Mouse (Mus musculus) layer of hippocampus, adult 9-11 months (tissue): Measurements from ENCODE around the gene Tppp2.
A peak's percentile ranks its signal among the peaks of the same experiment; 100 is the strongest.
"Not testable (repeated sequence)": the region's sequence is repeated elsewhere in the genome, so short reads cannot be mapped to it uniquely, and the experiment has no call there.

Experiments used
- DNase-seq: peaks from one replicate; pipeline ENCODE4 v3.0.0; 2022

Tppp2 gene

DNA sequence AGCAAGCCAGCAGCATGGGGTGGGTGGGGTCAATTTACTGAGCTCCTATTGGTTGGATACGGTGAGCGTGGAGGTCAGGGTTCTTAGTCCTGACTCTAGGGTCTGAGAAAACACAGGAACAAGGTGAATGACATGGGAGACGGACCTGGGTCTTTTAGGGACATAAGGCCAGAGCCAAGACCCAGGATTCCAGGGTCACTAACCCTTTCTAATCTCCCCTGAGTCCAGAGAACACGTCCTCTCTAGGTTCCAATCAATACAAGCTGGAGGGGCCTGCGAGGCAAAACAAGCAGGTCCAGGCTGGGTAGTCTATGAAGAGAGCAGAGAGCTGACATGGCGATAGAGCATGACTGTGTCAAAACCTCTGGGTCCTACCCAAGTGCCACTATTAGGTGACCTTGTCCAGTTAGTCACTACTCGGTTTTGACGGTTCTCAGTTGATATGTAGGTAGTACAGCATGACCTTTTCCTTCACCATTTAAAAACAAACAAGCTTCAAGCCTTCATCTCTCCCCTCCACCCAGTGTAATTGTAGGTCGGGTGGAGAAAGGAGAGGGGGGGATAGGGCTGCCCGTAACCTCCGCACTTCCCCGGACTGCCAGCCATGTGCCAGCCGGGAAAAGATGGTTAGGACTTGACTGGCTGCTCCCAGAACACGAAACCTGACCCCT, 5.7 kb upstream of the Tppp2 start:
- DNase-seq, result no peak

DNA sequence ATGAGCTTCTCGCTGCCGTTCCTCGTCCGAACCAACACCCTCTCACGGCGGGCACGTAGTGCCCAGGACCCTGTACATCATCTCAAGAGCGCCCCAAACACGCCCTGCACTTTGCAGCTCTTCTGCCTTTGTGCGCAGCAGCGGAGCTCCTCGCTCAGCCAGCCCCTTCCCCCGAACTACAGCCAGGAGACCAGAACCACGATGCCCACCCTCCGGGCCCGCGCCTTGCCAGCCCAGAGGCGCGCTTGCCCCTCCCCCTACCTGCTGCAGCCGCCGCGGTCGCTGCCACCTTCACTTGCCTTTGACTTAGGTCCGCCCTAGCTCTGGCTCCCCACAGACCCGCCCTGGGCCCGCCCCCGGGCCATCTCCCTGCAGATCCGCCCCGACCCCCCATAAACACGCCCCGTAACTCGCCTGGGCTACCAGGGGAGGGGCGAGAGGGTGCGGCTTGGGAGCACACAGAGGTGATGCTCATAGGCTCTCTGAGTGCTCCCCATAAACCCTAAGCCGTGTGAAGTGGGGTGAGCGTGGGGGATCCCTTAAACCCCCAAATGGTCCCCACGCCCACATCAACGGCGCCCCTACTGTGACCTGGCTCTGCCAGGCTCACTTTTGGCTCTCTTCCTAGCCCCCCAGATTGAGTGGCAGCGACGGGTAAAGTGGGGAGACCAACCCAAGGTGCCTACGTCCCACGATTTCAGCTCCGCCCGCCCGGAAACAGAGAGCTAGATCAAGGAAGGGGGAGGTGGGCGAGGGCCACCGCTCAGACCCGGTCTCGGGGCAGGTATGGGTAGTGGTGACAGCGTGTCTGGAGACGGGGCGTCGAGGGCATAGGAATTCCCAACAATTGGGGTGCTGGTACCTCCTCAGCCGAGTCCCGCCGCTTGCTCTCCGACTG, 4.9 kb upstream of the Tppp2 start:
- DNase-seq, result peak; percentile 81

DNA sequence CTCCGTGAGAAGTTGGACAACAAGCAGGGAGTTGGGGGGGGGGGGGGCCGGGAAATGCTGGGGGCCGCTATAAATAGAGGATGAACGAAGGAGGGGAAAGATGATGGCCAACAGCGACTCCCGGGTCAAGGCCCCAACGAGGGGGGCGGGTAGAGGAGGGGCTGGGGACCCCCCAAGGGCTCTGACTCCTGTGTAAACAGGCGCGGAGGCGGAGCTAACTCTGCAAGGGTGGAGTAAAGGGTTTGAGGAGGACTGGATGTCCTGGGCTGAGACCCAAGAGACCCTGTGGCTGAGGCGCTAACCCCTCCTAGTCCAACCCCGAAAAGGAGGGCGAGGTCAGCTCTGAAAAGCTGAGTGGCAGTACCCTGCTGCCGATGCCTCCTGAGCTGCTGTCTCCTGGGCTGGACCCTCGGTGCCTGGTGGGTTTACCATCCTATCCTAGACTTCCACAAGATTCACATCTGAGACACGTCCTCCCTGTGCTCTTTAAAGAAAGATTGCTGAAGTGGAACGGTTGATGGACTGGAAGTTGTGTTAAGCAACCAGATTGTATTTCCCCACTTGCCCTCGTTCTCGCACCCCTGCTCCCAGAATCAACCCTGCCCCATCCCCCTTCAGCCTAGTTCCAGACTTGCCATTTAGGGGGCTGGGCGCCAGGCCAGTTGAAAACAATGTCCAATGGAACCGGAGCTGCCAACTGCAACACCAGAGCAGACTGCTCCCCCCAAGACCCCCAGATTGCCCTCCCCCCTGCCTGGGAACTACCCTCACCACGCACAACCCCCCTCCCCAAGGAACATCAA, 4.1 kb upstream of the Tppp2 start, which contains the start of gene Ndrg2:
TSS of gene Ndrg2 (minus strand) at position 199 of the 803 bp plus-strand sequence.
- DNase-seq, result peak; percentile 85

DNA sequence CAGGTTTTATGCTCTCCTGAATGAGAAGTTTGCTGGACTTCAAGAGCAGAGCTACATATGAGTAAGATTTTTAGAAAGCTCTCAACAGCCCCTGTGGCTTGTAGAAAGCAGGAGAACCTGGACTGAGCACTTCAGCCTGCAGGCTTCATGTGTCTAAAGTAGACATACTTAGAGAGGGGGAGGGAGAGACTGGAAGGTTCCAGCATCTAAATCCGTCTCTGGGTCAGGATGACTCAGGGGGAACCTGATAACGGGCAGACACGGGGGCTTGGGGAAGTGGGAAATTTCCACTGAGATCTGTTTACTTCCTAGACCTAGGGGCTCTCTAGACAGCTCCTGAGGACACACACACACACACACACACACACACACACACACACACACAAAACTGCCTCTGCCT, 3.2 kb upstream of the Tppp2 start:
- no peak for DNase-seq

GRCm38 (mm10) chr14:51916539-51916938, 1.7 kb upstream of the Tppp2 start:
- DNase-seq, result no peak

GRCm38 (mm10) chr14:51918966-51919365, 741 bp downstream of the Tppp2 start:
- no peak for DNase-seq

GRCm38 (mm10) chr14:51921759-51922570, 3.7 kb downstream of the Tppp2 start:
- peak; percentile 68 for DNase-seq

DNA sequence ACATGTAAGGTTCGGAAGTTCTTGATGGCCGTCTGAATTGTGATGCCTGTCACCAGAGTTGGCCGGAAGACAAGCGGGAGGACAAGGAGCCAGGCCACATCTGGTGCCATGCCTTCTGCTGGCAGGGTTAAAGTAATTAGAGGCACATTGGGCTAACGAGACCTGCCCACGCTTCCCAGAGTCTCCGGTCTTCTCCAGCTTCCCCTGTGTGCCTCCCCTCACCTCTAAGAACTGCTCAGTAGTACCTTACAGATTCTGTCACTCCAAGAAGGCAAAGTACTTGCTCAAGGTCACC, 4.3 kb downstream of the Tppp2 start, which contains the start of gene Rnase13:
TSS of gene Rnase13 (minus strand) at position 203 of the 295 bp plus-strand sequence.
- DNase-seq, result no peak

DNA sequence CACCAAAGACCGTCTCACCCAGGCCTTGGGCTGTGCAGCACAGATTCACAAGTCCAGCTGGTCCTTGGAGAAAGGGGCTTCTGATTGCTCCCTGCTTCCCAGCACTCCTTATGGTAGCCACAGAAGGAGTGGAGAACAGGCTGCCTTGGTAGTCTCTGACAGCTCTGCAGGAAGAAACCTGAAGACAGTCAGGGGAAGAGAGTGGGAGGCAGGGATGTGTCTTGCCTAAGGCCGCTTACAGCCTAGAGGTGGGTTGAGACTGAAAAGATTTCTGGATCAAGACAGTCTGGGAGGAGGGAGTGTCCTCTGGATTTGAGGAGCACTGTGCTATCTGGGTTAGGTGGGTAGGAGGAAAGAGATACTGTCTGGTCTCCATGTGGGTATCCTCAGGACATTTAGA, 4.7 kb downstream of the Tppp2 start:
- DNase-seq, result no peak

GRCm38 (mm10) chr14:51923492-51923891, 5.3 kb downstream of the Tppp2 start:
- no peak for DNase-seq

GRCm38 (mm10) chr14:51926930-51927329, 8.7 kb downstream of the Tppp2 start:
- not testable (repeated sequence) for DNase-seq

DNA sequence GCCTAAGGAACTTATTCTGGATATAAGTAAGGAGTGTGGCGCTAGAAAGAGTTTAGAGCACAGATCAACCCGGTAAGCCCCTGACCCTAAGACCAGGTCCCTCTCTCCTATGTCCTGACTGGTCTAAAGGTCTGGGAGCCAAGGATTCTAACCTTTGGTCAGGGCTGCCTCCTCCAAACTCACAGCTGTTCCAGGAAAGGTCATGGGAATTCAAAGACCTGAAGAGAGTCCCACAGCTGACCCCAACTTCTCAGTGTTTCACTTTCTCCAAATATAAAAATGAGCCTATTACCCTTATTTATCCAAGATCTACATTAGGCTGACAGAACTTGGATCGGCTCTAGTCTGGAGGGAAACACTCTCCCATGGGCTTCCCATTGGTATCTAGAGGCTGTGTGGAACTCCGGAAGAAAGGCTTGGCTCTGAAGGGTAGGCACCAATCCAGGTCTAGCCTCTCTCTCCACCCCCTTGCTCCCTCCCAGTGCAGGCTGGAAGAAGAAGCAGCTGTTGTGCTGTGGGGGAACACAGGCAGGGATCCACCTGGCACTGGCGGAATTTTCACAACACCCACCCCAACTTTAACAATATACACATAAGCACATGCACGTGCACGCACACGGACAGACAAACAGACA, 11.2 kb downstream of the Tppp2 start:
- peak; percentile 77 for DNase-seq

- DNase-seq, result no peak
Measured at GRCm38 (mm10) chr14:51929968-51930367, 11.7 kb downstream of the Tppp2 start.

DNA sequence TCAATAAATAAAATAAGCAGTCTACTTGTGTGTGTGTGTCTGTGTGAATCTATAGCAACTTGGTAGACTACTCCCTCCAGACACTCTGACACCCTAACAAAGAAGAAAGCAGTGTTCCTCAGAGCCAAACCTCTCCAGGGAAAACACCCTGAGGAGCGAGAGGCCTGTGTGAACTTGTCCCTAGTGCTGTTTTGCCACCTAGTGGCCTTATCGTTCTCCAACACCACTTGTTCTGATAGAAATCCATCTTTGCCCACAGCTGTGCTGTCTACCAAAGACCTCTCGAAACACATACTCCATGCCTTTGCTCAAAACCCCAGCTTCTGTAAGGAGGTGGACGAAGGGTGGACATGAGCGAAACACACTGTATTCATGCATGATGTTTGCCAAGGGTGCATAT, 12.6 kb downstream of the Tppp2 start:
- DNase-seq, result peak; percentile 69

DNA sequence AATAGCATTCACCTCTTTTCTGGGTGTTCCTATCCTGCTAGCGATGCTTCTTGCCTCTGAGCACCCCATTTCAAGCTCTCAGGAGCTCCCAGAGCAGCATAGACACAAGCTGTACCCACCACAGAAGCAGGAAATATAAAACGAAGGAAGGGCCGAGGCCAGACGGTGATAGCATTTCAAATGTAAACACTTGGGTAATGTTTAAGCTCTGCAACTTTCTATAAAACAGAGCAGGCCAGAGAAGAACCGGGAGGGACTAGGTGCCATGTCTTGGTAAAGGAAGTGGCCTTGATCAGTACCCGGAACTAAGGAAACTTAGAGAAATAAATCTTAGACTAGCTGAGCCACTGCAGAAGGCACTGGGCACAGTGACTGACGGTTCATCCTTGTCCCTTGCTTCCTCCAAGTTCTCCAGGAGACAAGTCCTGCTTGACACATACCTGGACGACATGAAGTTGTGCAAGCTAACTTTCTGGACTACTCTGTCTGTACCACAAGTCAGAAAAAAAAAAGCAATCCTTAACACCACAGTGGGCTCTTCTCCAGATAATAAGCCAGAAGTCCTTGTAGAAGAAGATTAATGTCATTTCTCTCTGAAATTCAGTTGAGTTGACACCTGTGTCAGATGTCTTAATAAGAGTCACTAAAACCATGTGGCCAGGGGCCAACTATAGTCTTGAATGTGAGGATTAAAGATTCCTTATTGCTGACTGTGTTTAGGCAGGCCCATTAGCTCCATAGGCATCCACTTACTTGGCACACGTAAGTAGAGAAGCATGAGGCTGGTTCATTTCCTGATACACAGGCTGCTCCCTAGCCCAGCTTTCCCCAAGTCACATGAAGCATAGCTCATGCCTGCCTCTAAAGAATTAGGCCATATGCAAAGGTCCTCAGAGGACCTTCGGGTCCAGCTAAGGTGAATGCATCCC, 14.1 kb downstream of the Tppp2 start:
- no peak for DNase-seq

DNA sequence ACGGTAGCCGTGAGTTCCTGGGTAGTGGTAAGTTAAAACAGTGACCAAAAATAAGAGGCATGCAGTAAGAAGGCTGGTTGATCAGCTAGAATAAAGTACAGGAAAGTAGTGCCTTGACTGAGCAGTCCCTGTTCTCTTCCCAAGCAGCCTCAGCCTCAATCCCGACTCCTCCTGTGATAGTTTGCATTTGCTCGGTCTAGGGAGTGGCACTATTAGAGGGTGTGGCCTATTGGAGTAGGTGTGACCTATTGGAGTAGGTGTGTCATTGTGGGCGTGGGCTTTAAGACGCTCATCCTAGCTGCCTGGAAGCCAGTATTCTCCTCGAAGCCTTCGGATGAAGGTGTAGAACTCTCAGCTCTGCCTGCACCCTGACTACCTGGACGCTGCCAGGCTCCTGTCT, 20.8 kb downstream of the Tppp2 start:
- no peak for DNase-seq

GRCm38 (mm10) chr14:51940944-51941560, 22.8 kb downstream of the Tppp2 start:
- no peak for DNase-seq

DNA sequence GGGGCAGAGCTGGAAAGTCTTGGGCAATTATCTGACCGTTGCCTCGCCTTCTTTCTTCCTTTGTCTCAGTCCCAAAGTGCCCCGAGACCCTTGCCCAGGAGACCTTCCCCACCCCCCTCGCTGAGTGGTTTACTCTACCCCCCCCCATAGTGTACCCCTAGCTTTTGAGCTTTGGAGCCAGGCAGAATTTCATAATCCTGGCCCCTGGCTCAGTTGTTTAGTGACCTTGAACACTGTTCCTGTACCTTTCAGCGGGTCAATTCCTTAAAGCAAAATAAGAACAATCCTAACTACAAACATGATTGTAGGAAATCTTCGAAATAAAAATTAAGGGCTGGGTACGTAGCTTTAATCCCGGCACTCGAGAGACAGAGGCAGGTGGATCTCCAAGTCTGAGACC, 23.4 kb downstream of the Tppp2 start:
- no peak for DNase-seq

DNA sequence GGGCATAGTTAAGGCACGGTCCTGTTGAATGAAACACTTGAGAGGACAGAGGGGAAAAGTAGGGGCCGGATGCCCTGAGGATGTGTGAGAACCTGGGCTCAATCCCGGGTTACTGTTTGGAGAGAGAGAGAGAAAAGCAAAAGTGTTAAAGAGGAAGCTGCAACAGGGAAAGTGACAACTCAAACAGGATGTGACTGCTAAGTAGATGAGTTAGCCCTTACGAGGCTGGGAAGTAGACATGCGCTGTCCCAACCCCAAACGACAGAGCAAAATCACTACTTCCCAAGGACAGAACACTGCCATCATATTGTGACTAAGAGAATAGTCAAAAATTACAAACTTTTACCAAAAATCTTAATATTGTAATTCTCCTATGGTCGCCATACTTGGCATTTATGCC, 24.0 kb downstream of the Tppp2 start:
- no peak for DNase-seq

DNA sequence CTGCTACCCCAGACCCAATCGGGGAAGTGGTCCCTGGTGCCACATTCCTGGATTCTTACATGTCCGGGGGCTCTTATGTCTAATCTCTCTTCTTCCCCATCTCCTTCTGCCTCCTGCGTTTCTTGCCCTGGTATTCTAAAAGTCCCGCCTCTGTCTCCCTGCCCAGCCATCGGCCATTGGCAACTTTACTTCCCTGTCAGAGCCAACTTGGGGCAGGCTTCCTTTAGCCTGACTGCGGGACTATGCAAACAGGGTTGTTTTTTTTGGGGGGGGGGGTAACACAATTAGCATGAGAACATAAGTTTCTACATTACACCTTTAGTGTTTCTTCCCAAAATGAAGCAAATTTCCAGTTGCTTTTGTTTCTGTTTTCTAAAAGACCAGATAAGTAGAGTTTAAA, 25.1 kb downstream of the Tppp2 start:
- no peak for DNase-seq
